Mouse (Mus musculus) heart, postnatal 0 days (tissue): ENCODE results near the gene Pum2.

ENCODE experiments used
- CTCF ChIP-seq: IDR thresholded peaks from 2 replicates; pipeline ENCODE4 v1.5.1; 2016; ENCODE audit warnings: antibody characterized with exemption, control low read depth, low read depth
- EP300 ChIP-seq: IDR thresholded peaks from 2 replicates; pipeline ENCODE4 v1.6.1; 2016; ENCODE audit warnings: antibody characterized with exemption, low read depth

DNA sequence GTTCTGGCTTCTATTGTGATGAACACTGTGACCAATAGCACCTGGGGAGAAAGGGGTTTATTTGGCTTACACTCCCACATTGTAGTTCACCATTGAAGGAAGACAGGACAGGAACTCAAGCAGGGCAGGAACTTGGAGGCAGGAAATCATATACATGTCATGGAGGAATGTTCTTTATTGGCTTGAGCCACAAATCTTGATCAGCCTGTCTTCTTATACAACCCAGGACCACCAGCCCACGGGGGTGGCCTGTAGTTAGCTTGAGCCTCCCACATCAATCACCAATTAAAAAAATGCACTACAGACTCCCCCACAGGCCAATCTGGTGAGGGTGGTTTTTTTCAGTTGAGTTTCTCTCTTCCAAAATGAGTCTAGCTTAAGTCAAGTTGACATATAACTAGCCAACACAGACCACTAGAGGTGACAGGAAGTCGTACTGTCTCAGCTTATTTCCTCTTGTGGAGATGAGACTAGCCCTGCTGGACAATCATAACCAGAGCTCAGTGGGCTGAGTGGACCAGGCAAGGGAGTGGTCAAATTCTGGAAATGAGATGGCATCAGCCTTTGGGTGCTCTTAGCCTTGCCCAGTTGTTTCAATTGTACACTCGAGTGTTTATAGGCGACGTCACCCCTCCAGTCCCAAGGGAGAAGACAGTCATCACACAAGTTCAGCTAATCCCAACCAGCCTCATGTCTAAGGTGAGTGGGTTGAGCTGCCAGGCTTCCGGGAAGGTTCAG lies 16.1 kb upstream of the Pum2 start:
- no peak for TF ChIP-seq EP300
- no peak for TF ChIP-seq CTCF
